Mouse (Mus musculus) limb, embryonic 15.5 days (tissue): ENCODE measurements at regions not wholly inside any gene's neighbourhood (a gene's known extent, or its start where the extent isn't known, plus 50 kb on each side); places are given as distances from the start of the nearest gene placed in this dataset.

Experiments used
- ATAC-seq: fragments of 200-750 bp; cut with Nextera tagmentation; 2 replicates; pipeline ENCODE4 v1.8.0; 2017; ENCODE audit warnings: low read depth, moderate TSS enrichment; ENCODE audit not compliant: insufficient number of reproducible peaks, low FRiP score, low TSS enrichment
- H3K27ac ChIP-seq: fragments of 300-500 bp; sonication (generic); 2 replicates; pipeline ENCODE4 v1.5.1; 2015; ENCODE audit warnings: moderate library complexity, mild to moderate bottlenecking, inconsistent platforms
- H3K27me3 ChIP-seq: fragments of 300-500 bp; sonication (generic); 2 replicates; pipeline ENCODE4 v1.6.1; 2015; ENCODE audit warnings: inconsistent platforms
- H3K36me3 ChIP-seq: fragments of 300-500 bp; sonication (generic); 2 replicates; pipeline ENCODE4 v1.6.1; 2015; ENCODE audit warnings: inconsistent platforms
- H3K4me1 ChIP-seq: fragments of 300-500 bp; sonication (generic); 2 replicates; pipeline ENCODE4 v1.6.1; 2015; ENCODE audit warnings: inconsistent platforms
- H3K4me2 ChIP-seq: fragments of 300-500 bp; sonication (generic); 2 replicates; pipeline ENCODE4 v1.6.1; 2015; ENCODE audit warnings: mild to moderate bottlenecking, inconsistent platforms
- H3K4me3 ChIP-seq: fragments of 300-500 bp; sonication (generic); 2 replicates; pipeline ENCODE4 v1.5.1; 2015; ENCODE audit warnings: mild to moderate bottlenecking, inconsistent platforms
- H3K9ac ChIP-seq: fragments of 300-500 bp; sonication (generic); 2 replicates; pipeline ENCODE4 v1.6.1; 2015; ENCODE audit warnings: inconsistent platforms
- H3K9me3 ChIP-seq: fragments of 300-500 bp; sonication (generic); 2 replicates; pipeline ENCODE4 v1.6.1; 2016; ENCODE audit warnings: inconsistent platforms
- WGBS: fragments of 180-500 bp; shearing (Covaris S2); methylation state at CpG from one replicate; pipeline ENCODE4 v1.1.7; 2015; 5-methylcytosine and 5-hydroxymethylcytosine counted together

DNA sequence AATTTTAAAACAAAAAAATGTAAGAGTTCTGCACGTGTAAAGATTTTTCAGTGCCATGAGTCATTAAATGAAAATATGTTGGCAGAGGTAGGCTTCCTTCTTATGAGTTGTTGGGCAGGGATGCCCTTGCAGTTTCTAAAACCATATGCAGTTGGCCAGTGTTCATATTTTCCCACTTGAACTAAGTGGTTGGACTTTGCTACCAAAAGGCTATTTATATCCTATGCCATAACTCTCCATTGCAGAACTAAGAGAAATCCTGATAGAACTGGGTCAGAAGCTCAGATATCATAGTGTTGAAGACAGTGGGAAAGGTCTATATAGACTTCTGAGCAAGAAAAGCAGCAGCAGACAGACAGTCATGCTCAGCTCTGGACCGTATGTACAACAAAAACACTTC, 690.7 kb upstream of the Frg1 start:
- Histone ChIP-seq H3K36me3 (no peaks in the 10 kb centered on the region), H3K9me3 (no peaks in the 10 kb centered on the region), H3K4me3 (no peak overlapping the region), H3K27me3 (no peaks in the 10 kb centered on the region), H3K4me2 (no peak overlapping the region), H3K4me1 (no peaks in the 10 kb centered on the region), H3K9ac (no peak overlapping the region), H3K27ac (no peak overlapping the region)
- 78% methylated on average over 2 of the region's 2 CpGs for WGBS
- ATAC-seq = no peak

DNA sequence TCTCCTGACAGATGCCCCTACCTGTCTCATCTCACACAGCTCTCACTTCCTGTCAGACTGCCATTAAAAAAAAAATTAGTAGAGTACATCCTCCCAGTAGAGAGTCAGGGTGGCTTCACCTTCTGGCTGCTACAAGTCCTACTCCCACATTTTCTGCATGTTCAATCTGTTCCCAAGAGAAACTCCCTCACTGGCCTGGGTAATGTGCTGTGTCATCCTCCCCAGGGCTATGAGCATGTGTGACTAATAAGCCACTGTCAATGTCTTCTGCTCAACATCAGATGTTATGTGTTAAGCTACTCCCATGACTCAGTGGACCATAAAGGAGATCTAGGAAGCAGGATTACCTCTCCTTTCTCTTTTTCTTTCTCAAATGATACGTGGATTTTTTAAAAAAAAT, 652.4 kb upstream of the Frg1 start:
- Histone ChIP-seq H3K9me3 (no peaks in the 10 kb centered on the region), H3K27ac (no peak overlapping the region), H3K27me3 (no peaks in the 10 kb centered on the region), H3K4me1 (no peaks in the 10 kb centered on the region), H3K36me3 (no peaks in the 10 kb centered on the region), H3K4me3 (no peak overlapping the region), H3K9ac (no peak overlapping the region), H3K4me2 (no peak overlapping the region)
- WGBS = 34% methylated on average over 1 of the region's 1 CpGs
- ATAC-seq = no peak

DNA sequence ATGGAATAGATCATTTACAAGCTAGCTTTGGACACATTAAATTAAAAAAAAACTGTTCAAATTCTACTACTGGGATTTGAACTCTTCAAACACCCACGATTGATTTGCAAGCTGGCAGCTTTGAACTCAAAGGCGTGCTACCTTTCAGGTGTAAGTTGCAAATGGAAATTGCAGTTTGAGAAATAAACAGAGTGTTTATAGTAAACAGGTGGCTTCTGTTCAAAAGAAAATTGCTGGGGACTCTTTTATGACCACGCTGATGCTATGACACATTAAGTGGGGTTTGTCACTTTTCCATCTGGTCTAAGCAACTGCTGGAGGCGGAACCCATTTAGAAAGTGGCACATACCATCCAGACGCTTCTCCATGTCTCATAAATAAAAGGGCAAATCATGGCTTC, 626.7 kb upstream of the Frg1 start:
- H3K27me3 ChIP-seq = no peaks in the 10 kb centered on the region
- H3K4me3 ChIP-seq = no peak overlapping the region
- no peak overlapping the region for H3K4me2 ChIP-seq
- H3K27ac ChIP-seq = no peak overlapping the region
- WGBS = 22% methylated on average over 5 of the region's 5 CpGs
- H3K4me1 ChIP-seq = no peaks in the 10 kb centered on the region
- H3K36me3 ChIP-seq = no peaks in the 10 kb centered on the region
- no peak overlapping the region for H3K9ac ChIP-seq
- no peak for ATAC-seq
- H3K9me3 ChIP-seq = no peaks in the 10 kb centered on the region

DNA sequence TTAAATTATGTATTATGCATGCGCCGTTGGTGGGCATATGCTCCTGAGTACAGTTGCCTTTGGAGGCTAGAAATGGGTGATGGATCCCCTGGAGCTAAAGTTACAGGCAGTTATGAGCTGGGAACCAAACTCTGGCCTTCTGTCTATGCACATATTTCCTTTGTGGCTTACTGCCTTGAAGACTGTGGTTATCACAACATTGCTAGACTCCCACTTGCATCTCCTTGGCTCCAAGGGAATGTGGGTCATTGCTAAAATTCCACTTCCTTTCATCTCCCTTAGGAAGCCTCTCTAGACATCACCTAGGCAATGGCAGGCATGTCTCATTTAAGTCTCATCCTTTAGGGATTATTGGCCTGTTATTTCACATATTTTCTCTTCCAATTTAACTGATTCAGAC, 622.4 kb upstream of the Frg1 start:
- WGBS = 87% methylated on average over 2 of the region's 2 CpGs
- Histone ChIP-seq H3K27ac (no peak overlapping the region), H3K27me3 (no peaks in the 10 kb centered on the region), H3K4me3 (no peak overlapping the region), H3K4me1 (no peaks in the 10 kb centered on the region), H3K4me2 (no peak overlapping the region), H3K9me3 (no peaks in the 10 kb centered on the region), H3K36me3 (no peaks in the 10 kb centered on the region), H3K9ac (no peak overlapping the region)
- no peak for ATAC-seq

DNA sequence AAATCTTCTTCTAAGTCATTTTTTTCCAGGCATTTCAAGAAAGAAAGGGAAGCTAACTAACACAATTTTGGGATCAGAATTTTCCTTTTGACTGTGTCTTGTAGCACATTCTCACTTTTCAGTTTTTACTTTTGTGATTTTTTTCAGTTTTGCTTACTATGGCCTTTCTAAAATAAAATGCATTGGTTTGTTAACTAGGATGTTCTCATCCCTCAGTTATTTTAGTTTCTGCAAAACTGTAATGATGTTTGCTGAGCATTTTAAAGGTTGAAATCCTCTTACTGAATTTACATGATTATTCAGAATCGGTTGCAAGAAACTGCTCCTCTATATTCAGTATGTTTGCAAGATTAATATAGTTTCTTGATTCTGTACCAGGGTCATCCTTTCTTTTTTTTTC, 610.1 kb upstream of the Frg1 start:
- 87% methylated on average over 1 of the region's 1 CpGs for WGBS
- no peak overlapping the region for H3K9ac ChIP-seq
- no peaks in the 10 kb centered on the region for H3K9me3 ChIP-seq
- no peaks in the 10 kb centered on the region for H3K36me3 ChIP-seq
- ATAC-seq = no peak
- H3K4me3 ChIP-seq = no peak overlapping the region
- no peak overlapping the region for H3K4me2 ChIP-seq
- no peak overlapping the region for H3K27ac ChIP-seq
- H3K4me1 ChIP-seq = no peaks in the 10 kb centered on the region
- no peaks in the 10 kb centered on the region for H3K27me3 ChIP-seq

DNA sequence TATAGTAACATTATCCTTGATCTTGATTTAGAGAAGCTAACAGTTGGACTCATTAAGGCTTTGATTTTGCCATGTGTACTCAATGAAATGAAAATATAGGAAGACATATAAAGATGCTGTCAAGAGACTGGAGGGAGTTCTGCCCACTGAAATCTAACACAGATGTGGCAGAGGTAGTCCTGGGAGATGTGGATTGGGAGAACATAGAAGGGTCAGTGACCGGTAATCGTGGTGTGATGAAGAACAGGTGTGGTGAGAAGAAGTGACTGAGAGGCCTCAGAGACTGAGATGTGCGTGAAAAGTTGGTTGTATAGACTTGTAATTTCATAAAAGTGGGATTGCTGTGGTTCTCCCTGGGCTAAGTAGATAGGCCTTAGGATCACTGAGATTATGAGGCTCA, 600.9 kb upstream of the Frg1 start:
- Histone ChIP-seq H3K36me3 (no peaks in the 10 kb centered on the region), H3K27me3 (no peaks in the 10 kb centered on the region), H3K4me3 (no peak overlapping the region), H3K27ac (no peak overlapping the region), H3K9ac (no peak overlapping the region), H3K4me1 (no peaks in the 10 kb centered on the region), H3K9me3 (no peaks in the 10 kb centered on the region), H3K4me2 (no peak overlapping the region)
- ATAC-seq = no peak
- 44% methylated on average over 3 of the region's 3 CpGs for WGBS

DNA sequence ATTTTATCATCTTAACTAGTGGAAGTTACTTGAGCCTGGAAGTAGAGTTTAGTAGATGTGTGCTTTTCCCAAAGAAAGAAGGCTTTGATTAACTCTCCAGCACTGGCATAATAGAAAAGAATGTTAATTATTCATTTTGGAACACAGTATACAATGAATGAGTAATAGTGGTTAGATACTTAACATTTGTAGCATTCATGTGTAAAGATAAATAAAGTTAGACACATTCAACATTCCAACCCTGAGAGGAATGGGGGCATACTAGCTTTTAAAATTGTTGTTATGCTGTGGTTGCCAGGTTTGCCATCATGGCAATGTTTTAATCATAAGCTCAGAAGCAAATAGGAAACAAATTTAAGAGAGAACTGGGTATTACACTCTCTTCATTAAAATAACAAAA, 586.3 kb upstream of the Frg1 start:
- Histone ChIP-seq H3K9me3 (no peaks in the 10 kb centered on the region), H3K9ac (no peak overlapping the region), H3K4me1 (no peaks in the 10 kb centered on the region), H3K4me2 (no peak overlapping the region), H3K27ac (no peak overlapping the region), H3K27me3 (no peaks in the 10 kb centered on the region), H3K36me3 (no peaks in the 10 kb centered on the region), H3K4me3 (no peak overlapping the region)
- no peak for ATAC-seq

DNA sequence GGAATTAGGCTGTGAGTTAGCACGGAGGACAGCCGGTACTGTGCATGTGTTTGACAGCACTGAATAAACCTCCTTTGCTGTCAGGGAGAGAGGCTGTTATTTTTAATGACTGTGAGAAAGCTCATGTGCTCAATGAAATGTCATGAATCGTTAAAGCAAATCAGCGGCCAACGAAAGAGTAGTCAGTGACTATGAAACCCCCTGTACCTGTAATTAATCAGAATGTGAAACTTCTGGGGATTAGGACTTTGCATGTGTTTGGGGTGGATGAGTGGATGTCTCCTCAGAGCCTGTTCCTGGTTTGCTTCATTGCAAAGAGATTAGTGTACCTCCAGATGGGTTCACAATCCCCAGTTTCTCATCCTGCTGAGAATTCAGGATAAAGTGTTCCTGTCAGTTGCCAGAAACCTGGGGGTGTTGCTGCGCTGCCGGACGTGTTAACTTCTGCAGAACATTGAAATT, 572.2 kb upstream of the Frg1 start:
- Histone ChIP-seq H3K27me3 (no peaks in the 10 kb centered on the region), H3K4me1 (peaks cover 7% of the 10 kb centered on the region; the same call in 1 of the 2 replicates), H3K9me3 (no peaks in the 10 kb centered on the region), H3K36me3 (no peaks in the 10 kb centered on the region), H3K4me2 (no peak overlapping the region), H3K9ac (no peak overlapping the region), H3K27ac (no peak overlapping the region), H3K4me3 (no peak overlapping the region)
- whole genome bisulfite sequencing = 24% methylated on average over 8 of the region's 8 CpGs
- ATAC-seq = no peak

DNA sequence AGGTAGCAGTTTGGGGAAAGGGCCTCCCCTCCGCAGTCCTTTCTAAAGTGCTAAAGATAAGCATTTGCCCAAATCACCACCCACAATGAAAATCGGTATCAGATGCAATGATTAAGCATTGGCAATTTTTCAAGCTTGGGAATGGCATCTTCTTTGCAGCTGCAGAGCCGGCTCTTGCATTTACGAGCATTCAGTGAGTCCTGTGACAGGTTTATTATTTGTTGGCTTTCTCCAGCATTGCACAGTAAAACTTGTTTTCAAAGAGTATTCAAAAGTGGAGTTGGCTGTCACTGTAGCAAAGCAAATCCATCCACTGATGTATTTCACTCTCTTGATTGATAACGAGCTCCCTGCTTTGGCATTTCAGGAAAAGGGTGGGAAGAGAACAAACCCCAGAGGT, 571.3 kb upstream of the Frg1 start:
- H3K4me1 ChIP-seq = peaks cover 7% of the 10 kb centered on the region; the same call in 1 of the 2 replicates
- no peaks in the 10 kb centered on the region for H3K9me3 ChIP-seq
- WGBS = 10% methylated on average over 5 of the region's 5 CpGs
- no peaks in the 10 kb centered on the region for H3K36me3 ChIP-seq
- H3K9ac ChIP-seq = no peak overlapping the region
- H3K4me2 ChIP-seq = no peak overlapping the region
- H3K4me3 ChIP-seq = no peak overlapping the region
- H3K27me3 ChIP-seq = no peaks in the 10 kb centered on the region
- no peak overlapping the region for H3K27ac ChIP-seq
- no peak for ATAC-seq

DNA sequence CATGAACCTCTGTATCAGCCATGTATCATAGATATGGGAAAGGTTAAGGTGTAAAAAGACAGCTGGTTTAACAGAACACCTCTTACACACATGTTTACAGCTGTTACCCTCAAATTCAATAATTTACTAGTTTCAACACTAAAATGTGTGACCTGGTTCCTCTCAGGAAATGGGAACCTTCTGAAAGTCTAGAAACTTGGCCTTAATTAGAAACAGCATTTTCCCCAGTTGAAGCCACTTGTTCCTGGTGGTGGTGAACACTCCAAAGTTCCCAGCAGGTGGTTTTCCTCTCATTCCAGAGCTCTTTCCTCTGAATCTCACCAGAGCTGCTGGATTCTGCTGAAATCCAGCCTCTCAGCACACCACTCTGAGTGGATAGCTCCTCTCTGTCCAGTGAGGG, 570.5 kb upstream of the Frg1 start:
- no peak for ATAC-seq
- Histone ChIP-seq H3K36me3 (no peaks in the 10 kb centered on the region), H3K9me3 (no peaks in the 10 kb centered on the region), H3K4me1 (peaks cover 7% of the 10 kb centered on the region; the same call in 1 of the 2 replicates), H3K4me3 (no peak overlapping the region), H3K9ac (no peak overlapping the region), H3K27me3 (no peaks in the 10 kb centered on the region), H3K4me2 (no peak overlapping the region), H3K27ac (no peak overlapping the region)

DNA sequence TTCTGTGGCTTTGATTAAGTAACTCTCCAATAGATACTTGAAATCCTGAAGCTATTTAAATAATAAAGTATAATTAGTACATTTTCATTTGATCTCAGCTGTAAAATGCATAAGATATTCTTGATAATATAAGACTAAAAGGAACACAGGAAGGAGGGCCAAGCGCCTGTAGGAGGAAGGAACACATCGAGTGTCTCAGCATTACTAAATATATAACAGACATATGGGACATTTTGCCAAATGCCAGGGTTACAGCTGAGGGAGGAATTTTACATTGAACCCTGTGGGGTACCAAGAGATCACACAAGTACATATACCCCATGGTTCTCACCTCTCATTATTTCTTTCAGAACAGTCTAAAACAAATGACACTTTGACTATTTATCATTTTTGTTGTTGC, 555.5 kb upstream of the Frg1 start:
- Histone ChIP-seq H3K27me3 (no peaks in the 10 kb centered on the region), H3K9ac (no peak overlapping the region), H3K4me3 (no peak overlapping the region), H3K9me3 (no peaks in the 10 kb centered on the region), H3K36me3 (no peaks in the 10 kb centered on the region), H3K4me2 (no peak overlapping the region), H3K27ac (no peak overlapping the region), H3K4me1 (no peaks in the 10 kb centered on the region)
- 66% methylated on average over 2 of the region's 2 CpGs for WGBS
- no peak for ATAC-seq

DNA sequence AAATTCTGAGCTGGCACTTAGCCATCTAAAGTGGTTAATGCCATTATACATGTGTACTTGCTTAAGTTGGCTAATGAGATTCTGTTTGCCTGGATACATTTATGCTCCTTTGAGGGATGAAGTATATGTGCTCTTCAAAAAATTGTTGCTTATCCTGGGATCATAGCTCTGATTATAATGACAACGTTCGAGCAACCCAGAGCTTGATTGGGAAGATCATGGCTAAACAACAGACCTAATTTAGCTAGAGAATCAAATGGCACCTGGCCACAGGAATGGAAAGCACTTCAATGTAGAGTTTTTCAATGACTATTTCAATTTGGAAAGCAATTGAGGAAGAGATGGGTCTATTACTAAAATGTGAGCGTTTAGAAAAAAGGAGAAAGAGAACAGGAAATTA, 553.7 kb upstream of the Frg1 start:
- 85% methylated on average over 3 of the region's 3 CpGs for WGBS
- Histone ChIP-seq H3K9me3 (no peaks in the 10 kb centered on the region), H3K36me3 (no peaks in the 10 kb centered on the region), H3K4me3 (no peak overlapping the region), H3K4me1 (no peaks in the 10 kb centered on the region), H3K27me3 (no peaks in the 10 kb centered on the region), H3K4me2 (no peak overlapping the region), H3K27ac (no peak overlapping the region), H3K9ac (no peak overlapping the region)
- ATAC-seq = no peak

DNA sequence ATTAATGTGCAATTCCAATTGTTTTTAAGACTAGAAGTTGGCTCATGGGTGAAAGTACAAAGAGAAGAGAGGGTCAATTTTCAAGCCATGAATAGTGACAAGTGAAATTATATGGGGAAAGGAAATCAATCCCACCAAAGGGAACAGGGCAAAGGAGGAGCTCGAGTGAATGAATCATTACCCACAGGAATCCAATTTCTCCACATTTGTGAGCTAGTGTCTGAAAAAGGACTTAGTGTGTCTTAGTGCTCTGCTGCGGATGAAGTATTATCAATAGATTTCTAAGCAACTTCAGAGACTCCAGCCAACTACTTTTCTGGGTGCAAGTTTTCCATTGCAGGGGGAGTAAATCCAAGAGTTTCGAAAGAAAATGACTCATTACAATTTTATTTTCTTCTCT, 552.5 kb upstream of the Frg1 start:
- WGBS = 81% methylated on average over 3 of the region's 3 CpGs
- Histone ChIP-seq H3K36me3 (no peaks in the 10 kb centered on the region), H3K9me3 (no peaks in the 10 kb centered on the region), H3K4me1 (no peaks in the 10 kb centered on the region), H3K4me2 (no peak overlapping the region), H3K9ac (no peak overlapping the region), H3K4me3 (no peak overlapping the region), H3K27me3 (no peaks in the 10 kb centered on the region), H3K27ac (no peak overlapping the region)
- ATAC-seq = no peak
